Mouse (Mus musculus) CH12F3 (cell line): ENCODE data around the gene Gm48551.

Experiments used
- in situ Hi-C: fragments of 300-500 bp; cut with MboI; formaldehyde crosslinking; loops from 2 replicates; pipeline ENCODE4 v1.14.3; 2020; ENCODE audit warnings: low sequenced_read_pairs

Gm48551 gene

DNA sequence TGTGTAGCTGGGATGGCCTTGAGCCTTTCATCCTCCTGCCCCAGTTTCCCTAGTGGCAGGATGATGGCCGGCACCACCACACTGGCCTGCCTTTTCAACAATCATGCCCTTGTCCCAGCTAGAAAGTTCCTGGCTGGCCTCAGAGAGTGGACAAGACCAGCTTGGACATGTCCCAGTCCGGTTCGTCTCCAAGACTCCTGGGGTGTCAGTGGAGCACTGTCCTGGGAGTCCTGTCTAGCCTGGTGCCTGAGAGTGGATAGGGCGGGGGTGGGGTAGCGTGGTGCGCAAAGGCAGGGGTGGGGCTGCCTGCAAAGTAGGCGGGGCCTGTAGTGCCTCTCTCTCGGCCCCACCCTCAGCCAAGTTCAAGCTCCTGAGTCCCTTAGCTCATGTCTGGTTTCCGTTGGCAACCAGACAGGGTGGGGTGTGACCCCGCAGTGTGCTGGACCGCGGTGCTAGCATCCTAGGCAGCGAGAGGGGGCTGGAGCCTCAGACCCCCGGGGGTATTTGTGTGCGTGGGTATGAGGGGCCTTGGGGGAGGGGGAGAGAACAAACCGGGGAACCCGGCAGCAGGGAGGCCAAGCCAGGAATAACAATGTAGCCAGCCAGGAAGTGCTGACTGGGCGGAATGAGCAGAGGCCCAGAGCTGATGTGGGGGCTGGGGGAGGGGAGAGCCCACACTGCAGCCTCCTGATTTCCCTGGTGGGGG, 17.4 kb downstream of the Gm48551 start:
- in situ Hi-C loops = no loop called here

- in situ Hi-C loops = no loop called here
These were observed 18.0 kb downstream of the Gm48551 start for GRCm38 (mm10) chr10:81402227-81402765.

- in situ Hi-C loops = no loop called here
These were observed 19.2 kb downstream of the Gm48551 start for GRCm38 (mm10) chr10:81403511-81403910.

DNA sequence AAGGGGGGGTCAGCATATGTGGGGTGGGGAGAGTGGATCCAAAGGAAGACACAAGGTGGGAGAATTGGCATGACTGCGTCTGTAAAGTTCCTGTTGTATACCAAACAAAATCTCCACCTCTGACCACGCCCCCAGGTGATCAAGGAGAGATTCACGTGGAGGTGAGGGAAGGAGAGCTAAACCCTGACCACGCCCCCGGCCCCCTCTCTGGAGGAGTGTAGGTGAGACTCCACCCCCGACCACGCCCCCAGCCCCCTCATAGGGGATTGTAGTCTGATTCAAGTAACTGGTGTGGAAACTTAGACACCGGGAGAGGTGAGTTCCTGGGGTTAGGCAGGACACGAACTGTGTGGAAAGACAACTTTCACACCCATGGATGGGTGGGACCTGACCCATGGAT, 19.8 kb downstream of the Gm48551 start:
- in situ Hi-C loops = no loop called here

DNA sequence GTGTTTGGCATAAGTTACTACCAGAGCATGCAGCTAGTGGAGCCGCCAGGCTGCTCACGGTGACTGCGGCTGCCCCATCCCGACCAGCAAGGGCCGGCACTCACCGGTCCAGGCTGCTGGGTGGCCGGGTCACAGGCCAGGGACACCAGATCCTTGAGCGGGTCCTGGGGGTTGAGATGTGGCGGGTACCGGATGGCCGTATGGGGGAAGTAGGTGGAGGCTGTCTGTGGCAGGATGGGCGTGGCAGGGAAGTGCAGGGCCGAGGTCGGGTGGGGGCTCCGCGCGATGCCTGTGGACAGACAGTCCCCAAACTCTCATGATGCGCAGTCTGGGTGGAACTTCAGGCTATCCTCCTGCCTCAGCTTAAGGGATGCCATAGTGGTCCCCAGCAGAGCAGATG, 20.5 kb downstream of the Gm48551 start:
- in situ Hi-C loops = no loop called here

- in situ Hi-C loops = no loop called here
These were observed 21.4 kb downstream of the Gm48551 start for GRCm38 (mm10) chr10:81405588-81406201.

DNA sequence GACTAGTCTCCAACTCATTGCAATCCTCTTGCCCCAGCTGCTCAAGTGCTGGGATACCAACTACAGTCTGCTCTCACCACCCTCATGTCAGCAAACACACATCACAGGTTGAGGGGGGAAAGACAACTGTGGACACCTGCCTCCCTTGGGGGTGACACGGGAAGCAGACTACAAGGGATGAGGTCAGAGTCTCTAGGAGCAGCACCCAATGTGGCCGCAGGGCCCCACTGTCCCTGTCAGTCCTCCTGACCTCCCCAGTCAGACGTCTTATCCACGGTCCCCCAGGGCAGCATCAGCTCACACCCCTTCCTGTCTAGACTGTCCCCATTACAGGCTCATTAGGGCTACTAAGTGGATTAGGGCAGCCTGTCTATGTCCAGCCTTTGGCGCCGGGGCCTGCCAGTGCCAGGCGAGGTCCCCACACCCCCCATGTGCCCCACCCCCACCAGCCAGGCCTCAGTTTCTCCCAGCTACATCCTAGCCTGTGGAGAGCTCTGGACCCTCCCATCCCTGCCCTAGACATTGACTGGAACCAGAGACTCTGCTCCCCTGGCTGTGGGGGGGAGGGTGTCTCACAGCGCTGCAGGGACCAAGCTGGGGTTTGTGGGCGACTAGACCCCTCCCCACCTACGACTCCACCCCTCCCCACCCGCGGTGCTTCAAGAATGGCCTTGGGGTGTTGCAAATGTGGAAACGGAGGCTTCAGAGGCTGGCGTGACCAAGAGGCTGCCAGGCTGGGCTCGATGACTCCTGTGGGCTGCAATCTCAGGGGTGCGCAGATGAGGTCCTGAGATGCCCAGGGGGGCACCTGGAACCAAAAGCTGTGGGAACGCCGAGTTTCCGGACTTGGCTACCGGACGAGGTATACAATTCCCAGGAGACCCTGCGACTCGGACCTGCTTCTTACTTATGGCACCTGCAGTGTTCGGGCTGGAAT, 22.5 kb downstream of the Gm48551 start:
- in situ Hi-C loops = no loop called here

GRCm38 (mm10) chr10:81407539-81408423, 23.5 kb downstream of the Gm48551 start:
- in situ Hi-C loops = no loop called here

DNA sequence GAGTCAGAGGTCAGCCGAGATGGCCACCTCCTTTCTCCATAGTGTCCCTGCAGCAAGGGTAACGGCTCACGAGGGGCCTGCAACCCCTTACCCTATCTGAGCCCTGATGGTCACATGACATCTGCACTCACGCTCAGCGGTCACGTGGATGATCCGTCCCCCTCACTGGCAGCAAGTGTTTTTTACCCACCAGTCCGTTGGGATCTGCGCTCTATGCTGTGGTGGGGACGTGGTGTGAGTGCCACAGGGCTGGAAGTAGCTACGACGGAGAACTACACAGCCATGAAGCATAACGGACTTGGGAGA, 24.1 kb downstream of the Gm48551 start:
- in situ Hi-C loops = no loop called here

DNA sequence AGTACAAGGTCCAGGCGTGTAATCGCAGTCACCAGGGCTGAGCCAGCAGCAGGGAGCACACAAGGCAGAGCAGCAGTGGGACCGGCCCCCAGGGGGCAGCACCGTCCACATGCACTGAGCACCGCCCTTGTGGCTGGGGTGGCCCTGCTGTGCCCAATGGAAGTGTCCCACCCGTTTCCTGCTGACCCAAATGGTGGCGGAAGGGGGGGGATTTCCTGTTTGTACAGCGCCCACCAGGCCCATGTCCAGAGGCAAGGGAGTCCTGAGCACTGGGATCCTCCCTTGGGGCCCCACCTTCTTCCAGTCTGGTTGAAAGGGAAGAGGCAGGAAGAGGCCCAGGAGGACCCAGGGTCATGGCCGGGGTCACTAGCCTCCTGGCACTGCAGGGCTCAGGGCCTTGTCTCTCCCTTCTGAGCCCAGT, 24.6 kb downstream of the Gm48551 start:
- in situ Hi-C loops = no loop called here

DNA sequence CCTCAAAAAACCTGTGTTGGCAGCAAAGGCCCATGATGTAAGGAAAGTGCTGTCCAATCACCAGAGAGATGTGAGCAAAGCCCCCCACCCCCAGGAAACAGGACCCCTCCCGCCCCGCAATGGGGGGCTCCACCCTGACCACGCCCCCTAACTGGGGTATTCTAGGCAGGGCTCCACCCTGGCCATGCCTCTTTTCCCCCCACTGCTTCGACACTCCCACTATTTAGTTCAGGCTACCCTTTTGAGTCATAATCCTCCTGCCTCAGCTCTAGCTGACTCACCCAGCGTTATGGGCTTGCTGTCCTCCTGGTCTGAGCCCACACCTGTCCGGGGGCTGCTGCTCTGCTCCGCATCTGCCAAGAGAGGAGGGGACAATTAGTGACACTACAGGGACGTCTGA, 25.1 kb downstream of the Gm48551 start:
- in situ Hi-C loops = no loop called here

DNA sequence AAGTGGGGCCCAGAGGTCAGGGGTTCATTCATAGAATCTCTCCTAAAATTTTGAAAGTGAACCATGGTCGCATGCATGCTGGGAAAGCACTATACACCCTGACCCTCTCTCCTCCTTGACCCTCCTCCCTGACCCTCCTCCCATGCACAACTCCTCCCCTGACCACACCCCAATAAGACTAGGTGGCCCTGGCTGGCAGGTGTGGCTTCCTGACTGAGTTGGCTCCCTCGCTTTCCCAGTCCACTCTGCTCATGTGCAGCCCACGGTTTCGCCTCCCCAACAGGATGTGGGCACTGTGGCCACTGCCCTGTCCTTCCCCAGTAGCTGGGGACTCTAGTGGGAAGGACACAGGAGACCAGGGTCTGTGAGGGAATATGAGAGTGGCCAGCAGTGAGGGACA, 26.1 kb downstream of the Gm48551 start:
- in situ Hi-C loops = no loop called here

DNA sequence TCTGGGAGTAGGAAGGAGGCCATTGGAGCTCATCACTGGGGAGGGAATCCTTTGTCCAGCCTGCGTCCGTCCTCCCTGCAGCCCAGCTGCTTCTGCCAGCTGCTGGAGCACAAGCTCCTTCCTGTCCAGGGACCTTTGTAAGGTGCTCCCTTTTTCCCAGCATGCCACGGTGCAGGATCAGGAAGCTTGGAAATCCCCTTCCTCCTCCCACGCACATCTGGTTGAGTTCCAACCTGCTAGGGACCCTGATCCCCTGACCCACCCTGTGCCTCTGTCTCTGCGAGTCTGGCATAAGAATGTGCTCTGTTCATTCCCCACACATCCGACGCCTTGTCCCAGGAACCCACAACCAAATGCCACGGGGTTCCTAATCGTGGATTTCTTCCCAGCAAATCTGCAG, 26.7 kb downstream of the Gm48551 start:
- in situ Hi-C loops = no loop called here

DNA sequence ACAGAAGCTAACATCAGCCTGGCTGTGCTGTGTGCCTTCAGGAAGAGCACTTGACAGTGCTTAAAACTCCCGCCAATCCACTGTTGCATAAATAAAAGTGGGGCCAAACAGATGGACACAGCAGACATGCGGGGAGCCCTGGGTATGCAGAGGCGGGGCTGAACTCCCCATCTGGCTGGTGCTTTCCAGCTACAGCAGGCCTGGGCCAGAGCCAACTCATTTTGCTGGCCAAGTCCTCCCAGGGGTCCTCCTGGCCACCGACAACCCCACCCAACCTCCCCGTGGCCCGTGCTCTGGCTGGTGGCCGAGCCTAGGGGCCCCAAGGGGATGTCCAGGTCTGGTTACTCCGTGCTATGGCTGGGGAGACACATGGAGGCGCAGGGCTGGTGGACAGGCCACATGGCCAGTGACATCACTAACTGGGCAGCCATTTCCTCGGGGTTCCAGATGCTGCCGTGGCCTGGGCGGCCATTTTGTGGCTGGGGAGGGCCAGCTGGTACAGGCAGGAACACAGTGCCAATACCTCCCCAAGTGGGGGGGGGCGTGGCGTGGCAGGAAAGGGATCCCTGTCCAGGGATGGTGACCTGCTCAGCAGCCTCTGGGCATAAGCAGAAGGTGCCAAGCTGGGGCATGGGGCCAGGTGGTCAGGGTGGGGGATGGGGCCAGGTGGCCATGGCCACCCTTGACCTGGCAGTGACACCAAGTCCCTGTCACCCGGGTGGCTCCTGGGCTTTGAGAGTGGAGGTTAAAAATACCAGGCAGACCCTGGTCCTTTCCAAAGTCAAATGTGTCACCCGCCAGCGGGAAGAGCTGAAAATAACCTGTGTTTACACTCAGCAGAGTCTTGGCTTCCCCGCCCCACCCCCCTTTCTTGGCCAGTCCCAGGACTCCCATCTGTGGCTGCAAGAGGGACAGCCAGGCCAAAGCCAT, 27.5 kb downstream of the Gm48551 start:
- in situ Hi-C loops = no loop called here

GRCm38 (mm10) chr10:81412586-81413309, 28.5 kb downstream of the Gm48551 start:
- in situ Hi-C loops = no loop called here

DNA sequence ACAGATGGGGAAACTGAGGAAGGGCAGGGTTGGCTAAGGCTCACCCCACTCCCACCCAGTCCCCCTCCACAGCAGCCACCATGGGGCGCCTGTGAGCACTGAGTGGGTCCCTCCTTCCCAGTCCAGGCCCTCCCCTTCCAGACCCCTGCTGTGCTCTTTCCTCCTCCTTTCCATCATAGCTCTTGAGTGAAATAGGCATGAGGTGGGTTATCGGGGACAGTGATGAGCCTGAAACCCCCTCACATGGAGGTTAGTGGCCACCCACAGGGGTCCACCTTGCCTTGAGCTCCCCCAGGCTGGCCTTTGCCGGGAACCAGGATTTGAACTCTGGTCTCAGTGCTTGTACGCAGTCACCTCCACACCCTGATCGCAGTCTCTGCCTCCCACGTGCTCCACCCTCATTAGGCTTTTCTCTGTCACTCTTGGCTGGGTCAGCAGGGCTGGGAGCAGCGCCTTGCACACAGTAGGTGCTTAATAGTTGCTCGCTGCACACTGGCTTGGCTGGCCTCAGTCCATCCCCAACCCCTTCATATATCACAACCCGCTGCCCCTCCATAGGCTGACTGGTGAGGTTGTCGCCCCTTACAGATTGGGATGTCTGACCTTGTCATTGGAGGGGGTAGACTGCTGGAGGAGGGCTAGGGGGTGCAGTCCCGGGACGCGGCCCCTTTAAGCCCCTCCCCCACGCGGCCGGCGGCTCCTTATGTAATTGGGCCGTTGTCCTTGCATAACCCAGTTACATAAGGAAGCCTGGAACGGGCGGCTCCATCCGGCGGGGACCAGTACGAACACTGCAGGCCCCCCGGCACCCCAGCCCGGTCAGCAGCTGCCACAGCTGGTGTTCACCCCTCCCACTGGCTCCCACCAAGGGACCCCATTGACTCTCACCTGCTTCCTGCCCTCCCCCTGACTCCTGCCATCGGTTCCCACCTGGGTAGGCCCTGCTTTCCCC, 29.3 kb downstream of the Gm48551 start:
- in situ Hi-C loops = no loop called here

GRCm38 (mm10) chr10:81414682-81415081, 30.4 kb downstream of the Gm48551 start:
- in situ Hi-C loops = no loop called here

GRCm38 (mm10) chr10:81415146-81415545, 30.9 kb downstream of the Gm48551 start:
- in situ Hi-C loops = no loop called here
